Mouse (Mus musculus) neural tube, embryonic 12.5 days (tissue): ENCODE measurements around the gene 1700022I11Rik. TPM values are rescaled to one million over a fixed set of nuclear protein-coding genes. Genes with fewer than 3 reads are reported as not detected.

Experiments used
- ATAC-seq: fragments of 200-750 bp; cut with Nextera tagmentation; 2 replicates; pipeline ENCODE4 v1.8.0; 2017; ENCODE audit warnings: low read depth, mild to moderate bottlenecking, moderate TSS enrichment, moderate library complexity; ENCODE audit not compliant: low FRiP score
- H3K27ac ChIP-seq: fragments of 300-500 bp; sonication (generic); 2 replicates; pipeline ENCODE4 v1.5.1; 2016
- H3K27me3 ChIP-seq: fragments of 300-500 bp; sonication (generic); replicated peaks from 2 replicates; pipeline ENCODE4 v1.6.1; 2016; ENCODE audit warnings: mild to moderate bottlenecking
- H3K36me3 ChIP-seq: fragments of 300-500 bp; sonication (generic); 2 replicates; pipeline ENCODE4 v1.6.1; 2016; ENCODE audit warnings: mild to moderate bottlenecking
- H3K4me1 ChIP-seq: fragments of 300-500 bp; sonication (generic); 2 replicates; pipeline ENCODE4 v1.6.1; 2016
- H3K4me2 ChIP-seq: fragments of 300-500 bp; sonication (generic); replicated peaks from 2 replicates; pipeline ENCODE4 v1.6.1; 2016; ENCODE audit warnings: mild to moderate bottlenecking
- H3K4me3 ChIP-seq: fragments of 300-500 bp; sonication (generic); 2 replicates; pipeline ENCODE4 v1.5.1; 2016
- H3K9ac ChIP-seq: fragments of 300-500 bp; sonication (generic); 2 replicates; pipeline ENCODE4 v1.6.1; 2016; ENCODE audit warnings: mild to moderate bottlenecking
- H3K9me3 ChIP-seq: fragments of 300-500 bp; sonication (generic); 2 replicates; pipeline ENCODE4 v1.6.1; 2016; ENCODE audit warnings: mild to moderate bottlenecking
- WGBS: fragments of 180-500 bp; shearing (Covaris S2); methylation state at CpG from one replicate; pipeline ENCODE4 v1.1.7; 2016; 5-methylcytosine and 5-hydroxymethylcytosine counted together
- polyA plus RNA-seq: library from polyadenylated mRNA; unstranded; fragments of >200 nt; fragmentation: Nextera tagmentation; extraction: Ambion mirVana; gene quantifications from 2 replicates; pipeline ENCODE4 v1.2.1, GENCODE M21; 2016

The 1700022I11Rik gene
- polyA plus RNA-seq, 1 experiment from 2014 or later, result 0.93 TPM

GRCm38 (mm10) chr4:42953435-42954094 is 15.8 kb upstream of the 1700022I11Rik start:
- Histone ChIP-seq H3K27me3 (no peaks in the 10 kb centered on the region), H3K36me3 (peaks cover 35% of the 10 kb centered on the region), H3K27ac (peak overlapping the region; percentile 63), H3K4me3 (peak overlapping the region; percentile 15; the same call in 1 of the 2 replicates), H3K4me2 (peak overlapping the region; percentile 89), H3K9me3 (no peaks in the 10 kb centered on the region), H3K9ac (peak overlapping the region; percentile 92), H3K4me1 (peaks cover 54% of the 10 kb centered on the region)
- 15% methylated on average over 10 of the region's 10 CpGs for WGBS
- ATAC-seq, result no peak

GRCm38 (mm10) chr4:42954297-42954696 is 15.1 kb upstream of the 1700022I11Rik start:
- Histone ChIP-seq H3K27ac (no peak overlapping the region), H3K9ac (no peak overlapping the region), H3K4me1 (peaks cover 47% of the 10 kb centered on the region), H3K36me3 (peaks cover 37% of the 10 kb centered on the region), H3K4me2 (peak overlapping the region; percentile 89), H3K9me3 (no peaks in the 10 kb centered on the region), H3K4me3 (0 out of 2 replicates have a peak overlapping the region, but pooled peaks have one; percentile 15), H3K27me3 (no peaks in the 10 kb centered on the region)
- ATAC-seq, result no peak
- WGBS, result 3% methylated on average over 10 of the region's 10 CpGs

DNA sequence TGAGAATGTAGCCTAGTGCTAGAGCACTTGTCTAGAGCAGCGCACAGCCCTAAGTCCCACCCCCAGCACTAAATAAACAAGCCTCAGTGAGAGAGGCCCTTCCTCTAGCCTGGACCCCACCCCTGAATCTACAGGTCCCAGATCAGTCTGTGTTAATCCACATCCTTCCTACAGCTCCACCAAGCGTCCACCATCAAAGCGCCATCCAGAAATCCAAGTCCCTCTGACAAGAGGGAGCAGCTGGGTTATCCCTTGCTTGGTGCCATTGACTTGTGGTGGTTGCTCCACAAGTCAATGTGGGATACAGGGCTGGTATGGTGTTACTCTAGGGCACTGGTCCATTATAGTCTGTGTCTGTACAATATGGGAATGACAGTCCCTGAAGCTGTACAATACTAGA is 14.2 kb upstream of the 1700022I11Rik start:
- H3K9ac ChIP-seq, result no peak overlapping the region
- 93% methylated on average over 3 of the region's 3 CpGs for WGBS
- H3K9me3 ChIP-seq, result no peaks in the 10 kb centered on the region
- H3K4me1 ChIP-seq, result peaks cover 47% of the 10 kb centered on the region
- no peak overlapping the region for H3K4me3 ChIP-seq
- peaks cover 37% of the 10 kb centered on the region for H3K36me3 ChIP-seq
- ATAC-seq, result no peak
- no peaks in the 10 kb centered on the region for H3K27me3 ChIP-seq
- no peak overlapping the region for H3K4me2 ChIP-seq
- H3K27ac ChIP-seq, result no peak overlapping the region

DNA sequence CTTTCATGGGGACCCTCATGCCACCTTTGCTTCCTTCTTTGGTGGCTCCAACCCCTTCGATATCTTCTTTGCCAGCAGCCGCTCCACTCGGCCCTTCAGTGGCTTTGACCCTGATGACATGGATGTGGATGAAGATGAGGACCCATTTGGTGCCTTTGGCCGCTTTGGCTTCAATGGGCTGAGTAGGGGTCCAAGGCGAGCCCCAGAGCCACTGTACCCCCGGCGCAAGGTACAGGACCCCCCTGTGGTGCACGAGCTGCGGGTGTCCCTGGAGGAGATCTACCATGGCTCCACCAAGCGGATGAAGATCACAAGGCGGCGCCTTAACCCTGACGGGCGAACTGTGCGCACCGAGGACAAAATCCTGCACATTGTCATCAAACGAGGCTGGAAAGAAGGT is 12.8 kb upstream of the 1700022I11Rik start:
- Histone ChIP-seq H3K36me3 (peaks cover 37% of the 10 kb centered on the region), H3K27ac (no peak overlapping the region), H3K4me1 (peaks cover 35% of the 10 kb centered on the region), H3K9ac (no peak overlapping the region), H3K9me3 (no peaks in the 10 kb centered on the region), H3K4me3 (no peak overlapping the region), H3K4me2 (no peak overlapping the region), H3K27me3 (no peaks in the 10 kb centered on the region)
- ATAC-seq, result no peak
- 96% methylated on average over 17 of the region's 17 CpGs for WGBS

GRCm38 (mm10) chr4:42957306-42957705 is 12.1 kb upstream of the 1700022I11Rik start:
- H3K27ac ChIP-seq, result no peak overlapping the region
- peaks cover 28% of the 10 kb centered on the region for H3K4me1 ChIP-seq
- H3K4me3 ChIP-seq, result no peak overlapping the region
- no peak overlapping the region for H3K4me2 ChIP-seq
- H3K27me3 ChIP-seq, result no peaks in the 10 kb centered on the region
- no peaks in the 10 kb centered on the region for H3K9me3 ChIP-seq
- H3K9ac ChIP-seq, result no peak overlapping the region
- ATAC-seq, result no peak
- peaks cover 37% of the 10 kb centered on the region for H3K36me3 ChIP-seq
- WGBS, result 87% methylated on average over 11 of the region's 11 CpGs

GRCm38 (mm10) chr4:42957979-42958378 is 11.4 kb upstream of the 1700022I11Rik start:
- H3K27me3 ChIP-seq, result no peaks in the 10 kb centered on the region
- H3K9me3 ChIP-seq, result no peaks in the 10 kb centered on the region
- H3K9ac ChIP-seq, result no peak overlapping the region
- no peak for ATAC-seq
- no peak overlapping the region for H3K4me2 ChIP-seq
- H3K36me3 ChIP-seq, result peaks cover 37% of the 10 kb centered on the region
- H3K27ac ChIP-seq, result no peak overlapping the region
- H3K4me3 ChIP-seq, result no peak overlapping the region
- peaks cover 21% of the 10 kb centered on the region for H3K4me1 ChIP-seq
- WGBS, result 92% methylated on average over 8 of the region's 8 CpGs

GRCm38 (mm10) chr4:42958942-42959341 is 10.5 kb upstream of the 1700022I11Rik start:
- ATAC-seq, result no peak
- H3K4me1 ChIP-seq, result peaks cover 11% of the 10 kb centered on the region
- WGBS, result 79% methylated on average over 8 of the region's 8 CpGs
- H3K9ac ChIP-seq, result no peak overlapping the region
- H3K27ac ChIP-seq, result no peak overlapping the region
- no peak overlapping the region for H3K4me2 ChIP-seq
- no peaks in the 10 kb centered on the region for H3K9me3 ChIP-seq
- no peak overlapping the region for H3K4me3 ChIP-seq
- H3K27me3 ChIP-seq, result no peaks in the 10 kb centered on the region
- H3K36me3 ChIP-seq, result peaks cover 37% of the 10 kb centered on the region

DNA sequence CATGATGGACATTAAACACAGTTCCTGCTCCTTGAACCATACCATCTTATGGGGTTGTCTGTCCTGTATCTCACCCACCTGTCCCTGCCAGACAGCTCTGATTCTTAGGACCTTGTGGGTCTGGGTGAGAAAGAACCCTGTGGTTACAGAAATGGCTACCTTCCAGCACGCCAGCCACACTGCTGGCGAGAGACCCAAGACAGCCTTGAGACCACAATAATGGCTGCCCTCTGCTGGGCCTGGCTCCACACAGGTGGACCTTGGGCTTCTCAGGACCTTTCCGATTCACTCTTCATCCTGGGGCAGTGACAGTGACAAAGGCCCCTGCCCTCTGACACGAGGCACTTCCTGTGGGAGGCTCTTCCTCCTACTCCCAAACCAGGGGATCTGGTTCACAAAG is 10.0 kb upstream of the 1700022I11Rik start:
- no peak for ATAC-seq
- Histone ChIP-seq H3K4me1 (peaks cover 8% of the 10 kb centered on the region), H3K9me3 (no peaks in the 10 kb centered on the region), H3K27ac (no peak overlapping the region), H3K36me3 (peaks cover 37% of the 10 kb centered on the region), H3K27me3 (no peaks in the 10 kb centered on the region), H3K4me3 (no peak overlapping the region), H3K4me2 (no peak overlapping the region), H3K9ac (no peak overlapping the region)
- 72% methylated on average over 4 of the region's 4 CpGs for WGBS

DNA sequence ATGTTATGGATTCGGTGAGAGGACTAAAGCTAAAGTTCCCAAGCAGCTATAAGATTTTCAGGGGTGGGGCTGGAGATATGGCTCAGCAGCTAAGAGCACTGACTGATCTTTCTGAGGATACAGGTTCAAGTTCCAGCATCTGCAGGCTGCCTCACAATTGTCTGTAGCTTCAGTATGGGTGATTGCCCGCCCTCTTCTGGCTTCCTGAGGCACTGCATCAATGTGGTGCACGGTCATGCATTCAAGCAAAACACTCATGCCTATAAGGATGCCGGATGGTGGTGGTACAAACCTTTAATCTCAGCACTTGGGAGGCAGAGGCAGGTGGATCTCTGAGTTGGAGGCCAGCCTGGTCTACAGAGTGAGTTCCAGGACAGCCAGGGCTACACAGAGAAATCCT is 7.8 kb upstream of the 1700022I11Rik start:
- Histone ChIP-seq H3K4me2 (no peak overlapping the region), H3K4me3 (no peak overlapping the region), H3K4me1 (no peaks in the 10 kb centered on the region; the same call in 1 of the 2 replicates), H3K36me3 (peaks cover 21% of the 10 kb centered on the region), H3K27me3 (no peaks in the 10 kb centered on the region), H3K27ac (no peak overlapping the region), H3K9ac (no peak overlapping the region), H3K9me3 (no peaks in the 10 kb centered on the region)
- ATAC-seq, result no peak
- WGBS, result 31% methylated on average over 4 of the region's 4 CpGs

DNA sequence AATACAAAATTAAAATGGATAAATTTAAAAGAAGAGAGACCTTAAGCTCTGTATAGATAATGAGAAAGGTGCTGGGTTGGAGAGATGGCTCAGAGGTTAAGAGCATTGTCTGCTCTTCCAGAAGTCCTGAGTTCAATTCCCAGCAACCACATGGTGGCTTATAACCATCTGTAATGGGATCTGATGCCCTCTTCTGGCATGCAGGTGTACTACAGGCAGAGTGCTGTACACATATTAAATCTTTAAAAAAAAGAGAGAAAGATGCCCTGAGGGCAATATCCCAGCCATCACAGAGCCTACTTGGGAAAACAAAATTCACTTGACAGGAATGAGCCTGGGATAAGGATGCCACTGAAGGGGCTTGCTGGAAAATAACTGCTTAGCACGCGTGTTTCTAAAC is 5.9 kb upstream of the 1700022I11Rik start:
- H3K36me3 ChIP-seq, result peaks cover 2% of the 10 kb centered on the region
- H3K4me3 ChIP-seq, result no peak overlapping the region
- H3K27ac ChIP-seq, result no peak overlapping the region
- no peaks in the 10 kb centered on the region; the same call in 1 of the 2 replicates for H3K4me1 ChIP-seq
- 100% methylated on average over 2 of the region's 2 CpGs for WGBS
- H3K27me3 ChIP-seq, result no peaks in the 10 kb centered on the region
- no peak overlapping the region for H3K9ac ChIP-seq
- H3K4me2 ChIP-seq, result no peak overlapping the region
- no peaks in the 10 kb centered on the region for H3K9me3 ChIP-seq
- ATAC-seq, result no peak

DNA sequence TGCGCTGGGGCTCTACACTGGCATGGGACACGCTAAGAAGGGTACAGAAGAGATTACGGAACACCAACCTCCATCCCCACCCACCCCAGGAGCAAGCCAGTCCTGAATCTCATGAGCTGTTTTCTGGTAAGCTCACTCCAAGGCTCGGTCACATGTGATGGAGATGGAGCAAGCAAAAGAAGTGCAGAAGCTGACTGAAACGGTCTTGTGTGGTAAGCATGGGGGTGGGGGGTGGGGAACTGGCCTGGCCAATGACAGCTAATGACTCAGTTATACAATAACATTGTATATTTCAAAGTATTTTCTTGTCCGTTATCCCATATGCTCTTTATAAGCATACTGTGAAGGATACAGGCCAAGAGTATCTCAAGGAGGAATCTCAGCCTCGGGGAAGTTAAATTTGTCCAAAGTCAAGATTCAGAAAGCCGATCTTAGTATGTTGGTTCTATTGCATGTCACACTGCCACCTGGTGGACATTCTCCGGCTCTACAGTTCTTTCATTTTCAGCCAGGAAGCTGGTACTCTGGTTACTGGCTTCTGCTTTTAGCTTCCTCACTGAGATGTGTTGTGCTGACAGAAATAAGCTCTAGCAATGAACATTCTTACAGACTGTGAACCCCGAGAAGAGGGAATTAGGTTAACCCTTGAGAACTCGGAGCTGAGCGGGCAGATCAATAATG is 4.2 kb upstream of the 1700022I11Rik start:
- no peaks in the 10 kb centered on the region for H3K9me3 ChIP-seq
- WGBS, result 17% methylated on average over 12 of the region's 12 CpGs
- no peaks in the 10 kb centered on the region for H3K27me3 ChIP-seq
- H3K4me1 ChIP-seq, result no peaks in the 10 kb centered on the region; the same call in 1 of the 2 replicates
- peak overlapping the region; percentile 43 for H3K4me2 ChIP-seq
- H3K27ac ChIP-seq, result no peak overlapping the region
- no peak overlapping the region for H3K4me3 ChIP-seq
- no peak overlapping the region for H3K9ac ChIP-seq
- no peaks in the 10 kb centered on the region for H3K36me3 ChIP-seq
- no peak for ATAC-seq

GRCm38 (mm10) chr4:42972952-42973351 is 3.5 kb downstream of the 1700022I11Rik start:
- H3K36me3 ChIP-seq, result peaks cover 11% of the 10 kb centered on the region
- H3K4me3 ChIP-seq, result no peak overlapping the region
- no peak overlapping the region for H3K9ac ChIP-seq
- H3K27me3 ChIP-seq, result no peaks in the 10 kb centered on the region
- ATAC-seq, result no peak
- H3K27ac ChIP-seq, result no peak overlapping the region
- WGBS, result 79% methylated on average over 4 of the region's 4 CpGs
- no peaks in the 10 kb centered on the region for H3K4me1 ChIP-seq
- no peaks in the 10 kb centered on the region for H3K9me3 ChIP-seq
- H3K4me2 ChIP-seq, result no peak overlapping the region
